Mouse (Mus musculus) granulocyte monocyte progenitor cell, adult 5-6 weeks (primary cell): ENCODE measurements at regions not wholly inside any gene's neighbourhood (a gene's known extent, or its start where the extent isn't known, plus 50 kb on each side); places are given as distances from the start of the nearest gene placed in this dataset.
A peak's percentile ranks its signal among the peaks of the same experiment; 100 is the strongest.

ENCODE experiments used
- ATAC-seq: replicated peaks from 2 replicates; pipeline ENCODE4 v1.8.0; 2016; ENCODE audit warnings: mild to moderate bottlenecking, moderate TSS enrichment, inconsistent platforms; ENCODE audit not compliant: poor library complexity, severe bottlenecking

GRCm38 (mm10) chrX:21293666-21294065 is 118.2 kb upstream of the Gm21876 start:
- ATAC-seq, result no peak

DNA sequence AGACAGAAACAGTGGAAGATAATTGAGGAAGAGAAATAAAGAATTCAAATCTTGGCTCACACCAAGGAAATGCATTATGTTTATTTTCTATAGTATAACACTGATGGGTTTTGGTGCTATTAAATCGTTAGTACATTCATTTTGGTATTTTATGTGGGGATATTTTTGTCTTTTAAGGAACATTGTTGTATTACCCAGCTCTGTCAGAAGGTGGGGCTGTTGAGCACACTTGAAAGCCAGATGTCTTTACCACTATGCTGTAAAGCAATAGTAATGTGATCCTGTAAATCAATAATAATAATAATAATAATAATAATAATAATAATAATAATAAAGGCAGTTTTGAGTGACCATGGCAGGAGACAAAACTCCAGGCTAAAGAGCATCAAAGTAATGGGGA is 120.0 kb upstream of the Gm21876 start:
- ATAC-seq, result no peak

GRCm38 (mm10) chrX:21297349-21297748 is 121.9 kb upstream of the Gm21876 start:
- no peak for ATAC-seq

- ATAC-seq, result peak; percentile 50; the same call in 1 of the 2 replicates
Observed at GRCm38 (mm10) chrX:21334499-21335032, 149.8 kb upstream of the Agtr2 start.

DNA sequence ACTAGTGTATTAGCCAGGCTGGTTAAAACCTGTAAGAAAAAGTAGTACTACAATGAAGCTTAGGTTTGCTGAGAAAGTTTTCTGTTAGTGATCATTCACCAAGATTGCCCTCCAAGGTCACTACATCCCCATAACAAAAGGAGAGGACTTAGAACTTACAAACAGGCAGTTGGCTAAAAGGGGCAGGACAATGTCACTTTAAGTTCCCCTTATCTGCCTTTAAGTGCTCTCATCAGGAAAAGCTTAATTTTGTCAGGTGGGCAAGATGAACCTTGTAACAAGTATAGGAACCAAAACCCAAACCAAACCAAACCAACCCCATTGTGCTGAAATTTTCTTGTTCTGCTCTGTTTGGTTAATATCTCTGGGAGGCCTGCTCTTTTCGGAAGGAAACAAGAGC is 139.9 kb upstream of the Agtr2 start:
- no peak for ATAC-seq

DNA sequence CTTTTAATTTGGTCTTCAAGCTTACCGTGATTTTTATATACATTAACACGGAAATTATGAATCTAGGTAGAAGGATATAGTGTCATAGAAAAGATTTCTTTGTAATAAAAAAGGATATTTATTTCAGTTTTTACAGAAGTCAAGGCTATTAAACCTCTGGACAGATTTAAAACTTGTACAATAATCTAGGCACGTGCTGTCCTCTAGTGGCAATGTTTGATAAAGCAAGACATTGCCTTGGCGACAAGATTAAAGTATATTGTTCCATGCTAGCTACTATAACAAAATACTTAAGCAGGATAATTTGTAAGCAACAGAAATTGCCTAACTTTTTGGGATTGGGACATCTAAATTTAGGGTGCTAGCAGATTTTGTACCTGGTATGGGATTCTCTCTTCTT is 133.8 kb upstream of the Agtr2 start:
- ATAC-seq, result no peak

DNA sequence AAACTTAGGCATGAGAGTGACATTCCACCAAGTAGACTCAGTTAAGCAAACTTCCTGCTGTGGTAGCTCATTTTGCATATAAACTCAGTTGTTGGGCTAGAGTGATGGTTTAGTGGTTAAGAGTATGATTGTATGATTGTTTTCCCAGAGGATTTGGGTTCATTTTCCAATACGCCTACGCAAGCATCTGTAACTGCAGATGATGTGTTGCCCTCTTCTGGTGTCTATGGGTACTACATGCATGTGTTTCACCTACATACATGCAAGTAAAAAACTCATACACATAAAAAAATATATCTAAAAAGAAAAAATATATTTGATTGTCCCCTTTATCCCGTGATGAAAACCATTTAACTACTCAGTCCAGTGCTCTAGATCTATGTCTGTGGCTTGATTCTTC is 132.0 kb upstream of the Agtr2 start:
- no peak for ATAC-seq

GRCm38 (mm10) chrX:21360771-21361667 is 123.3 kb upstream of the Agtr2 start:
- ATAC-seq, result peak; percentile 77

DNA sequence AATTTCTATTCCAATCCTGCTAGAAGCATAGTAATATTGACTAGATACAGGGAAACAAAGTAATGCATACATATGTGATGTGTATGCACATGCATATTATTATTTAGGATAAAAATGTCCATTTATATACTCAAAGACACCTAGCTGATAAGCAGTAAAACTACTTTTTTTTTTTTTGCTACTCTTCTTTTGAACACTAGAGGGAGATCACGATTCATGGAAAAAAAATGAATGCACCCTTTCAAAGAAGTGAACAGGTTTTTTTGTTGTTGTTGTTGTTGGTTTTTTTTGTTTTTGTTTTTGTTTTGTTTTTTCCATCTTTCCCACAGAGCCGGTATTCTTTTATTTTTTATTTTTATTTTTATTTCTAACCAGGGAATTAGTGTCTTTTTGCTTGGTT is 99.1 kb upstream of the Agtr2 start:
- ATAC-seq, result no peak

DNA sequence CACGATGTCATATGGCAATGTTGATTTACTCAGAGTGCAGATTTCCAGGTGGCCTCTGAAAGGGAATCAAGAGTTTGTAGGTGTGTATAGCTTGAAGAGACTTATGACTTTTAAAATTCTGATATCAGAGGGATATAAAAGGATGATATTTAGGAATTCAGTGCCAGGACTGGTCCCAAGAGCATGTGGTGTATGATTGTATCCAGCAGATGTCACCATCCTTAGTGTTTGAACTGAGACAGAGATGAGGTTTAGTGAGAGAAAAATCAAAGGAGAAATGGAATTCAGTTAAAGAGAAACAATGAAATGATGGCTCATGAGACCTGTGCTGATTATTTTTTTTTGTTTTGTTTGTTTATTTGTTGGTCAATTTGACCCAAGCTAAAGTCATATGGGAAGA is 94.4 kb upstream of the Agtr2 start:
- ATAC-seq, result no peak

GRCm38 (mm10) chrX:21393212-21393611 is 91.1 kb upstream of the Agtr2 start:
- no peak for ATAC-seq

GRCm38 (mm10) chrX:21424797-21425196 is 59.5 kb upstream of the Agtr2 start:
- ATAC-seq, result no peak

- ATAC-seq, result no peak
Observed at GRCm38 (mm10) chrX:21428081-21428480, 56.3 kb upstream of the Agtr2 start.

- no peak for ATAC-seq
Observed at GRCm38 (mm10) chrX:21433501-21433900, 50.8 kb upstream of the Agtr2 start.
